In the genomic region with DNA sequence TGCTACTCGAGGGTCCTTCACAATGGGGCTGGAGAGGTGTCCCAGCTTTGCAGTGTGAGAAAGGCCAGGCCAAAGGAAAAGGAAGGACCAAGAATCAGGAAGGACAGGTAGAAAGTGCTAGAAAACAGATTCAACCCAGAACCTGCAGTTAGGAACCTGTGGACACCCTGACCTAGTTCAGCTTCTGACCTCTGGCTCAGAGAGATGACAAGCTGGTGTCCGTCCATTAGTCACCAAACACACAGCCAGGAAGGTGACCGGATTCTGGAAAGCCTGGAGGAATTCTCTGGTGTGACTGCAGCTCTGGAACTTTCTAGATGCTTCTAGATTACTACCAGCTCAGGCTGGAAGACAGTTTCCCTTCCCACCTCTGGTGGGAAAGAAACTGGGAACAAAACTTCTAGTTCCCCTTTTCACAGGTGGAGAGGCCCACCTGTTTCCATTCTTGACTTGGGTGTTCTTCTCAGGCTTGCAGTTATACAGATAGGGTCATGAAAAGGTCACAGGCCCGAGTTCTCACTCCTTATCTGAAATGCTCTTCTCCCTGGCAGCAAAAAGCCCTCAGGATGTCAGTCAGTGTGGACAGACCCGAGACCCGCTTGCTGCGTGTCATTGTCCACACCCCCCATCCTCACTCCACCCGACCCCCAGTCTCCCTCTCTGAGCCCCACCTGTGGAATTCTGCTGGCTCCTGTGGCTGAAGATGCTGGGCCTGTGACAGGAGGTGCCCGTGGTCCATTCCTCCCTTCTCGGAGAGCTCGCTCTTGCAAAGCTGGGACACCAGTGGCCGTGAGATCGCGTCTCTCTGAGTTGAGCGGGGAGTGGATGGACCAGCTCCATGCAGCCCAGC, we compare ENCODE assay signal across 15 mouse cellular contexts.
DNase-seq lines count a peak whose midpoint lies in the region; ATAC-seq and TF ChIP-seq lines count a peak whose summit lies in the region.
"Had no signal": no experiment of that assay in that cellular context is flagged by ENCODE, and none has a peak within 500 bp of the region (broad histone marks: within the 10 kb centered on the region; RNA-seq: fewer than 3 reads in every experiment).

No protein-coding gene starts in this region.

- no peak for ATAC-seq in liver, postnatal 0 days
- ATAC-seq in limb, embryonic 13.5 days (ENCODE audit: low FRiP score, low read depth) = no peak

- H3K9me3 ChIP-seq in liver, postnatal 0 days (ENCODE audit: low read length) = no peaks in the 10 kb centered on the region
- no peaks in the 10 kb centered on the region for H3K9me3 ChIP-seq in CH12.LX (replicated peaks; ENCODE audit: low read length)
- H3K9me3 ChIP-seq in MEL (replicated peaks; ENCODE audit: insufficient read depth, low read length) = no peaks in the 10 kb centered on the region
- H3K9me3 ChIP-seq in limb, embryonic 13.5 days = no peaks in the 10 kb centered on the region
- H3K9me3 ChIP-seq: liver, embryonic 13.5 days had no signal

- in situ Hi-C loops in CH12.LX (cut with MboI; ENCODE audit: low pct_ligation_motif_present, low pct_unique_long_range_greater_than_20kb, low sequenced_read_pairs) = no loop called here

- H3K27me3 ChIP-seq in liver, adult 2 months (ENCODE audit: control insufficient read depth, insufficient read depth, low read length) = no peaks in the 10 kb centered on the region
- H3K27me3 ChIP-seq in liver, postnatal 0 days (ENCODE audit: insufficient read depth, low read length) = no peaks in the 10 kb centered on the region
- H3K27me3 ChIP-seq in CH12.LX (replicated peaks) (no peaks in the 10 kb centered on the region), MEL (ENCODE audit: control insufficient read depth in 1 of 2, insufficient read depth in 2 of 2, low read length in 2 of 2) (no peaks in the 10 kb centered on the region)
- H3K27me3 ChIP-seq in limb, embryonic 13.5 days = no peaks in the 10 kb centered on the region
- H3K27me3 ChIP-seq: liver, embryonic 13.5 days had no signal

- dilution Hi-C loops in CH12.LX (cut with MboI; ENCODE audit: extremely low pct_ligation_motif_present, extremely low pct_unique_long_range_greater_than_20kb, low sequenced_read_pairs) = no loop called here

- TF ChIP-seq EP300 in liver, postnatal 0 days (IDR thresholded peaks at IDR 0.05; ENCODE audit: low read depth) = no peak
- TF ChIP-seq EP300 in CH12.LX (IDR thresholded peaks at IDR 0.05; ENCODE audit: low read length) = peak; percentile 98
- TF ChIP-seq EP300 in MEL (IDR thresholded peaks at IDR 0.05; ENCODE audit: low read depth in 1 of 2, low read length in 2 of 2) = peak in 1 of 2 experiments; percentile 39; a peak in 1 of 4 replicates

- TF ChIP-seq RAD21 in CH12.LX (IDR thresholded peaks at IDR 0.05; ENCODE audit: low read depth, low read length) = no peak
- TF ChIP-seq RAD21 in MEL (IDR thresholded peaks at IDR 0.05; ENCODE audit: low read depth, low read length) = no peak

- H3K4me3 ChIP-seq in liver, adult 2 months (ENCODE audit: insufficient read depth, low read depth, low read length) = no peak overlapping the region
- H3K4me3 ChIP-seq in liver, postnatal 0 days (ENCODE audit: low read depth, low read length) = no peak overlapping the region
- H3K4me3 ChIP-seq in CH12.LX (replicated peaks in 1 of 3; ENCODE audit: low read depth in 2 of 3, low read length in 2 of 3, poor library complexity in 1 of 3) (peak overlapping the region in 1 of 3 experiments; percentile 30), MEL (ENCODE audit: control insufficient read depth in 1 of 2, insufficient read depth in 1 of 2, low read depth in 2 of 2, low read length in 2 of 2) (no peak overlapping the region)
- H3K4me3 ChIP-seq in limb, embryonic 13.5 days = no peak overlapping the region
- H3K4me3 ChIP-seq in layer of hippocampus, adult 2 months = no peak overlapping the region
- no peak overlapping the region for H3K4me3 ChIP-seq in lung, adult 2 months (replicated peaks; ENCODE audit: extremely low read depth, low read depth, low read length)
- H3K4me3 ChIP-seq: liver, embryonic 13.5 days; myocyte had no signal

- H3K36me3 ChIP-seq in liver, adult 2 months (ENCODE audit: control insufficient read depth, insufficient read depth, low read length) = no peaks in the 10 kb centered on the region
- no peaks in the 10 kb centered on the region; the same call in 1 of the 2 replicates for H3K36me3 ChIP-seq in liver, postnatal 0 days (replicated peaks; ENCODE audit: insufficient read depth, low read length)
- peaks cover 0 to 2% of the 10 kb centered on the region in 2 experiments for H3K36me3 ChIP-seq in CH12.LX (replicated peaks in 1 of 2; ENCODE audit: control insufficient read depth in 1 of 2, insufficient read depth in 1 of 2, low read length in 1 of 2)
- H3K36me3 ChIP-seq in MEL (ENCODE audit: control insufficient read depth in 1 of 2, insufficient read depth in 2 of 2, low read length in 2 of 2) = peaks cover 0 to 66% of the 10 kb centered on the region in 2 experiments; a peak in 2 of 4 replicates
- no peaks in the 10 kb centered on the region for H3K36me3 ChIP-seq in limb, embryonic 13.5 days
- H3K36me3 ChIP-seq: liver, embryonic 13.5 days had no signal

- peak; percentile 84 for DNase-seq in liver, adult 2 months (ENCODE audit: extremely low read depth, low read depth, low spot score)
- no peak for DNase-seq in liver, postnatal 0 days
- no peak for DNase-seq in CH12.LX (ENCODE audit: extremely low read depth)
- peak; percentile 46 for DNase-seq in MEL (ENCODE audit: low read depth, low spot score)
- DNase-seq in layer of hippocampus, adult 2 months (ENCODE audit: low spot score in 2 of 2) = no peak
- DNase-seq in lung, adult 2 months = no peak
- DNase-seq: cerebellum, adult 9-10 months; heart, postnatal 4 days; kidney, postnatal 25 days; layer of hippocampus, postnatal 36 days; liver, embryonic 13.5 days; lung, postnatal 14 days had no signal

- H3K4me1 ChIP-seq in liver, adult 2 months (ENCODE audit: control insufficient read depth, insufficient read depth, low read length) = peaks cover 59% of the 10 kb centered on the region
- H3K4me1 ChIP-seq in liver, postnatal 0 days (ENCODE audit: insufficient read depth) = peaks cover 90% of the 10 kb centered on the region
- peaks cover 62 to 86% of the 10 kb centered on the region in 2 experiments for H3K4me1 ChIP-seq in CH12.LX (ENCODE audit: control insufficient read depth in 1 of 2, insufficient read depth in 2 of 2)
- H3K4me1 ChIP-seq in MEL (ENCODE audit: control insufficient read depth in 1 of 2, insufficient read depth in 2 of 2, low read length in 2 of 2) = peaks cover 48 to 84% of the 10 kb centered on the region in 2 experiments
- H3K4me1 ChIP-seq in limb, embryonic 13.5 days = peaks cover 97% of the 10 kb centered on the region
- H3K4me1 ChIP-seq in lung, adult 2 months (ENCODE audit: control insufficient read depth, insufficient read depth, low read length) = peaks cover 30% of the 10 kb centered on the region

- no peak for TF ChIP-seq POLR2A in liver, adult 2 months (IDR thresholded peaks at IDR 0.05; ENCODE audit: extremely low read depth, insufficient read depth, low read length)
- TF ChIP-seq POLR2A in CH12.LX (IDR thresholded peaks at IDR 0.05; ENCODE audit: low read depth, low read length) (no peak), MEL (IDR thresholded peaks at IDR 0.05; ENCODE audit: control insufficient read depth in 1 of 2, insufficient read depth in 1 of 2, low read depth in 1 of 2, low read length in 2 of 2, poor library complexity in 1 of 2) (no peak)
- no peak for TF ChIP-seq POLR2A in lung, adult 2 months (IDR thresholded peaks at IDR 0.05; ENCODE audit: borderline replicate concordance, extremely low read depth, low read depth, low read length)

- 72% methylated on average over 15 of the region's 15 CpGs for WGBS in liver, adult 2 months
- WGBS in liver, postnatal 0 days (ENCODE audit: insufficient replicate concordance) = 67% methylated on average over 15 of the region's 15 CpGs
- 79% methylated on average over 15 of the region's 15 CpGs for WGBS in limb, embryonic 13.5 days
- WGBS in lung, adult 2 months = 80% methylated on average over 15 of the region's 15 CpGs

- TF ChIP-seq CTCF in liver, adult 2 months (IDR thresholded peaks at IDR 0.05; ENCODE audit: low read depth, low read length) = no peak
- TF ChIP-seq CTCF in liver, postnatal 0 days (IDR thresholded peaks at IDR 0.05; ENCODE audit: low read depth) = no peak
- TF ChIP-seq CTCF in CH12.LX (conservative IDR thresholded peaks at IDR 0.05 in 1 of 2, IDR thresholded peaks at IDR 0.05 in 1 of 2; ENCODE audit: low read depth in 2 of 2, low read length in 2 of 2) (no peak), MEL (IDR thresholded peaks at IDR 0.05 in 2 of 3, conservative IDR thresholded peaks at IDR 0.05 in 1 of 3; ENCODE audit: control insufficient read depth in 1 of 3, insufficient read depth in 1 of 3, low read depth in 2 of 3, low read length in 3 of 3, poor library complexity in 1 of 3, severe bottlenecking in 1 of 3) (no peak)
- TF ChIP-seq CTCF in layer of hippocampus, adult 2 months (conservative IDR thresholded peaks at IDR 0.05) = no peak
- TF ChIP-seq CTCF in lung, adult 2 months (IDR thresholded peaks at IDR 0.05; ENCODE audit: insufficient read depth, low read length) = no peak

- peaks cover 72% of the 10 kb centered on the region for H3K79me2 ChIP-seq in liver, adult 2 months (ENCODE audit: control insufficient read depth, insufficient read depth, low read length)
- peaks cover 38% of the 10 kb centered on the region for H3K79me2 ChIP-seq in CH12.LX (replicated peaks; ENCODE audit: control insufficient read depth, extremely low read depth, insufficient read depth, poor library complexity, severe bottlenecking)
- H3K79me2 ChIP-seq in MEL (ENCODE audit: control insufficient read depth, insufficient read depth, low read length, poor library complexity) = peaks cover 4% of the 10 kb centered on the region

- peak overlapping the region; percentile 49 for H3K27ac ChIP-seq in liver, adult 2 months (replicated peaks; ENCODE audit: insufficient read depth, low read depth, low read length)
- no peak overlapping the region for H3K27ac ChIP-seq in liver, postnatal 0 days (ENCODE audit: low read depth)
- peak overlapping the region; percentile 96 for H3K27ac ChIP-seq in CH12.LX (ENCODE audit: insufficient read depth, low read depth)
- H3K27ac ChIP-seq in MEL (ENCODE audit: control insufficient read depth, low read depth, low read length) = peak overlapping the region; percentile 44
- H3K27ac ChIP-seq in limb, embryonic 13.5 days = no peak overlapping the region; the same call in 1 of the 2 replicates
- no peak overlapping the region for H3K27ac ChIP-seq in layer of hippocampus, adult 2 months
- H3K27ac ChIP-seq: liver, embryonic 13.5 days had no signal

- no peak overlapping the region for H3K4me2 ChIP-seq in liver, postnatal 0 days (ENCODE audit: low read depth, low read length)
- H3K4me2 ChIP-seq in CH12.LX (ENCODE audit: insufficient read depth, low read depth, poor library complexity, severe bottlenecking) = peak overlapping the region; percentile 12
- no peak overlapping the region for H3K4me2 ChIP-seq in limb, embryonic 13.5 days (replicated peaks)
- H3K4me2 ChIP-seq: liver, embryonic 13.5 days; midbrain, embryonic 11.5 days had no signal

- no peak overlapping the region for H3K9ac ChIP-seq in liver, adult 2 months (ENCODE audit: low read depth, low read length)
- H3K9ac ChIP-seq in liver, postnatal 0 days (replicated peaks) = no peak overlapping the region
- H3K9ac ChIP-seq in CH12.LX (ENCODE audit: insufficient read depth, low read depth) (peak overlapping the region; percentile 11; the same call in 1 of the 2 replicates), MEL (ENCODE audit: control insufficient read depth, low read depth, low read length, poor library complexity, severe bottlenecking) (no peak overlapping the region; the same call in 1 of the 2 replicates)
- peak overlapping the region; percentile 25; the same call in 1 of the 2 replicates for H3K9ac ChIP-seq in limb, embryonic 13.5 days
- H3K9ac ChIP-seq: liver, embryonic 13.5 days had no signal

Comparison
In these comparisons a context has a peak if more than half of its experiments do, and no peak if none do; other contexts are left out.
1. DNase-seq: peak in liver, adult 2 months (single experiment) and MEL (single experiment); none in liver, postnatal 0 days (single experiment), CH12.LX (single experiment), layer of hippocampus, adult 2 months (0 of 2) and lung, adult 2 months (single experiment).
2. H3K27ac ChIP-seq: peak in liver, adult 2 months (single experiment), CH12.LX (single experiment) and MEL (single experiment); none in liver, postnatal 0 days (single experiment), limb, embryonic 13.5 days (single experiment) and layer of hippocampus, adult 2 months (single experiment).
3. H3K9ac ChIP-seq: peak in CH12.LX (single experiment) and limb, embryonic 13.5 days (single experiment); none in liver, adult 2 months (single experiment), liver, postnatal 0 days (single experiment) and MEL (single experiment).